Comparison of ENCODE assay signal across 13 mouse cellular contexts in genomic region chr12:112153597-112153996, GRCm38 (mm10). TPM values are rescaled to one million over a fixed set of nuclear protein-coding genes. Genes with fewer than 3 reads are reported as not detected.
DNase-seq lines count a peak whose midpoint lies in the region; ATAC-seq and TF ChIP-seq lines count a peak whose summit lies in the region.
"Had no signal": no experiment of that assay in that cellular context is flagged by ENCODE, and none has a peak within 500 bp of the region (broad histone marks: within the 10 kb centered on the region; RNA-seq: fewer than 3 reads in every experiment).

No protein-coding gene starts in this region.

- WGBS in kidney, postnatal 0 days: 74% methylated on average over 12 of the region's 12 CpGs
- 71% methylated on average over 12 of the region's 12 CpGs for WGBS in heart, embryonic 14.5 days

- no peaks in the 10 kb centered on the region for H3K36me3 ChIP-seq in kidney, postnatal 0 days (ENCODE audit: insufficient read depth, low read length)
- 0 out of 2 replicates have a peak, but pooled peaks cover 8% of the 10 kb centered on the region for H3K36me3 ChIP-seq in heart, embryonic 14.5 days (ENCODE audit: control insufficient read depth, insufficient read depth, low read length)
- H3K36me3 ChIP-seq: G1E; intestine, embryonic 15.5 days had no signal

- H3K9me3 ChIP-seq in kidney, postnatal 0 days (replicated peaks; ENCODE audit: low read length): no peaks in the 10 kb centered on the region
- H3K9me3 ChIP-seq in heart, embryonic 14.5 days (ENCODE audit: control insufficient read depth, low read length): no peaks in the 10 kb centered on the region
- H3K9me3 ChIP-seq: embryonic facial prominence, embryonic 15.5 days; G1E; intestine, embryonic 15.5 days; midbrain, embryonic 12.5 days had no signal

- H3K9ac ChIP-seq in kidney, postnatal 0 days (ENCODE audit: low read depth, low read length): no peak overlapping the region
- no peak overlapping the region for H3K9ac ChIP-seq in heart, embryonic 14.5 days (ENCODE audit: low read length)
- H3K9ac ChIP-seq: embryonic facial prominence, embryonic 15.5 days; intestine, embryonic 15.5 days; midbrain, embryonic 12.5 days had no signal

- no peak for TF ChIP-seq CTCF in kidney, postnatal 0 days (IDR thresholded peaks at IDR 0.05; ENCODE audit: low read depth)

- DNase-seq in embryo, embryonic 10.5 days (ENCODE audit: low spot score): peak; percentile 21
- no peak for DNase-seq in embryo, embryonic 11 days
- peak; percentile 35 for DNase-seq in kidney, postnatal 0 days (ENCODE audit: low spot score)
- DNase-seq in kidney, postnatal 10 days: no peak
- peak; percentile 41 for DNase-seq in lung, postnatal 25 days (ENCODE audit: low spot score)
- DNase-seq in cerebellum, adult 11 months: no peak
- DNase-seq in left cerebral cortex, adult 8-10 months (ENCODE audit: low spot score in 2 of 2): no peak
- DNase-seq: gastrocnemius, postnatal 14 days had no signal

- H3K4me3 ChIP-seq in kidney, postnatal 0 days (replicated peaks; ENCODE audit: low read depth, low read length): no peak overlapping the region
- H3K4me3 ChIP-seq in heart, embryonic 14.5 days (ENCODE audit: control insufficient read depth in 1 of 2, insufficient read depth in 1 of 2, low read depth in 1 of 2, low read length in 2 of 2): no peak overlapping the region
- H3K4me3 ChIP-seq: embryonic facial prominence, embryonic 15.5 days; intestine, embryonic 15.5 days; midbrain, embryonic 12.5 days had no signal

- no peaks in the 10 kb centered on the region for H3K4me1 ChIP-seq in kidney, postnatal 0 days (replicated peaks; ENCODE audit: insufficient read depth, low read length)
- H3K4me1 ChIP-seq in heart, embryonic 14.5 days (ENCODE audit: control insufficient read depth in 2 of 2, insufficient read depth in 2 of 2, low read length in 2 of 2): peaks cover 30 to 36% of the 10 kb centered on the region in 2 experiments

- H3K27ac ChIP-seq in kidney, postnatal 0 days: peak overlapping the region; percentile 79; the same call in 1 of the 2 replicates
- peak overlapping the region; percentile 8 to 73; a peak in 3 of 4 replicates for H3K27ac ChIP-seq in heart, embryonic 14.5 days (replicated peaks in 1 of 2; ENCODE audit: control insufficient read depth in 1 of 2, insufficient read depth in 1 of 2, low read depth in 2 of 2, low read length in 2 of 2)
- H3K27ac ChIP-seq: embryonic facial prominence, embryonic 15.5 days; intestine, embryonic 15.5 days; midbrain, embryonic 12.5 days had no signal

- no peak for ATAC-seq in kidney, postnatal 0 days (replicated peaks; ENCODE audit: low FRiP score, low read depth)
- no peak for ATAC-seq in heart, embryonic 14.5 days (ENCODE audit: insufficient number of reproducible peaks, insufficient read depth, low FRiP score, low read depth)
- ATAC-seq: intestine, embryonic 15.5 days had no signal

- no peak overlapping the region for H3K4me2 ChIP-seq in kidney, postnatal 0 days (ENCODE audit: low read length)
- no peak overlapping the region for H3K4me2 ChIP-seq in heart, embryonic 14.5 days (ENCODE audit: low read length)
- H3K4me2 ChIP-seq: embryonic facial prominence, embryonic 15.5 days; intestine, embryonic 15.5 days had no signal

- no peaks in the 10 kb centered on the region for H3K27me3 ChIP-seq in kidney, postnatal 0 days (ENCODE audit: insufficient read depth, low read length)
- H3K27me3 ChIP-seq in heart, embryonic 14.5 days (ENCODE audit: control insufficient read depth, insufficient read depth, low read length): no peaks in the 10 kb centered on the region
- H3K27me3 ChIP-seq: embryonic facial prominence, embryonic 15.5 days; intestine, embryonic 15.5 days had no signal

RNA-seq across cellular contexts. Expression of gene Kif26a, which starts 7.6 kb away (rescaled TPM):
- 2.2 and 2.7 TPM in 2 replicates for polyA plus RNA-seq in kidney, postnatal 0 days (2015; fragmentation: Nextera tagmentation; extraction: Ambion mirVana)
- polyA plus RNA-seq in heart, embryonic 14.5 days (2014; fragmentation: Nextera tagmentation; extraction: Ambion mirVana): 1.7 and 1.9 TPM in 2 replicates
- total RNA-seq in left cerebral cortex, adult 8-10 months (2022): 1 to 10 TPM; 4.8 to 5.7 (median 5.1) TPM
- total RNA-seq: G1E had no signal
- polyA plus RNA-seq: G1E had no signal

RNA-seq across cellular contexts. Expression of gene Aspg, which starts 47.1 kb away (rescaled TPM):
- 2.2 and 2.3 TPM in 2 replicates for polyA plus RNA-seq in kidney, postnatal 0 days (2015; fragmentation: Nextera tagmentation; extraction: Ambion mirVana)
- 0.15 TPM in 1 of 2 replicates, not detected in the other for polyA plus RNA-seq in heart, embryonic 14.5 days (2014; fragmentation: Nextera tagmentation; extraction: Ambion mirVana)
- total RNA-seq in left cerebral cortex, adult 8-10 months (2022): 1 to 10 TPM; 1.8 to 8.5 (median 4.9) TPM
- total RNA-seq: gastrocnemius, postnatal 14 days had no signal
- polyA plus RNA-seq: G1E had no signal

Comparison
In these comparisons a context has a peak if more than half of its experiments do, and no peak if none do; other contexts are left out.
1. DNase-seq: peak in embryo, embryonic 10.5 days (single experiment), kidney, postnatal 0 days (single experiment) and lung, postnatal 25 days (single experiment); none in embryo, embryonic 11 days (single experiment), kidney, postnatal 10 days (single experiment), cerebellum, adult 11 months (single experiment) and left cerebral cortex, adult 8-10 months (0 of 2).